Mouse (Mus musculus) neural tube, embryonic 10.5 days (tissue): Measurements from ENCODE around the gene Baat.
A peak's percentile ranks its signal among the peaks of the same experiment; 100 is the strongest.
"Not testable (repeated sequence)": the region's sequence is repeated elsewhere in the genome, so short reads cannot be mapped to it uniquely, and the experiment has no call there.

Source experiments
- DNase-seq: peaks from one replicate; pipeline ENCODE4 v3.0.0-alpha.2; 2017; ENCODE audit warnings: low spot score; ENCODE audit errors: extremely low spot score

The Baat gene

GRCm38 (mm10) chr4:49506386-49506785 lies at the start of gene Baat:
Gene Baat, minus strand, starts transcription at chr4:49506557.
- DNase-seq: no peak

DNA sequence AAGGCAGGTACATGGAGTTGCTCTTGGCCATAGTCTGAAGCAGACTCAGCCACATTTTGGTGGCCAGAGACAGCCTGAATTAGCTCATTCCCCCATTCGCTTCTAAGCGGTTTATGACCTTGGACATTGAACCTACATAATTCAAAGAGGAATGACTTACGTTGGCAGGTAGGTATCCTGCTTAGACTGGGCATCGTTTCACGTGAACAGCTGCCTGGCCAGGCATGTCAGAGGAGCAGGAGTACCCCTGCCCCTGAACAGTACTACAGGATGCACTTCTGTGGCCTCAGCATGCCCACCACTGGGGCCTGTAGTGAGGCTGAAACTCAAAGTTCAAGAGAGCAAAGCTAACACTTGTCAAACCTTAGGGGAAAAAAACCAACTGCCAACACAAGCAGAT lies 47.0 kb upstream of the Baat start:
- no peak for DNase-seq

DNA sequence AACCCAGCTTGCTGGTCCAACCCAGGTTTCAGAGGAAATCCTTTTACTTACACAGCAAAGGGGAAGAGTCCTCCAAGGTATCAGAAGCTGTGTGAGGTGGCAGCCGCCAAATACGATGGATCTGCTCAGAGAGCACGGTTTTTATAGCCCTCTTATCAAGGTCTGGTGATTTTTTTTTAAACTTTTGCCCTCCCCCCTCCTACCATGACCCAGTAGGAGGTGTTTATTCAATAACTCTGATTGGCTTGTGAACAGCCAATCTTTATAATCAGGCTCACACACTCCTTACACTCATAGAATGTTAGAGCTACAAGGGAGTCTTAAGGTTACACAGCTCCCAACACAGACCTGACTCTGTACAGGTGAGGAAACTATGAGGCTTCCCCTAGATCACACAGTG lies 43.0 kb upstream of the Baat start, which contains the start of gene Aldob:
Gene Aldob, minus strand, starts transcription at position 164 of the 400 bp plus-strand sequence.
- DNase-seq: no peak

GRCm38 (mm10) chr4:49547544-49548219 lies 41.3 kb upstream of the Baat start:
- DNase-seq: no peak

DNA sequence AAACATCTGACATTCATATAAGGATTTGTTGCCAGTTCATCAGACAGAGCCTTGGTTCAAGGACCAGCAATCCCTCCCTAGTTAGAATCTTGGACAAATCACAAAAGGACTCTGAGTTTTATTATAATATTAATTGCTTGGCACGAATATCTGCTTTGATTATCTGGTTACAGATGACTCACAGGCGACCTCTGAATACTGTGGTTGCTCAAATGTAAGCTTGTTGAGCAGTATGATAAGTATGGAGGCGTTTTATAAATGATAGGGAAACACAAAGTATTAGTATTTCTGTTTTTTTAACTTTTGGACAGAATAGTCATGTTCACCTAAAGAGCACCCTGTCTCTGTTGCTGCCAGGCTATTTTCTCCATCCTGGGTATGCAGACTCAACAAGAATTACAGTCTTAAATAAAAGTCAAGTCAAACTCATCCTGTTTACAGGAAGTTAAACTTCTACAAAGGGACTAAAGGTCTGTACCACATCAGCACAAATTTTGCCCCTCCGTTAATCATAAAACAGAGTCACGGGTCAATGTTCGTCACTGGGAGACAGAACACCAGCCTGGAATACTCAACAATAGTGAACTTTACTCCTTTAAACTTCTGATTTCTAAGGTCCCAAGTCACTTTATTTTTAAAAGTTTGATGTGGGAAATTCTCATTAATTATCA lies 40.7 kb upstream of the Baat start:
- DNase-seq: no peak

DNA sequence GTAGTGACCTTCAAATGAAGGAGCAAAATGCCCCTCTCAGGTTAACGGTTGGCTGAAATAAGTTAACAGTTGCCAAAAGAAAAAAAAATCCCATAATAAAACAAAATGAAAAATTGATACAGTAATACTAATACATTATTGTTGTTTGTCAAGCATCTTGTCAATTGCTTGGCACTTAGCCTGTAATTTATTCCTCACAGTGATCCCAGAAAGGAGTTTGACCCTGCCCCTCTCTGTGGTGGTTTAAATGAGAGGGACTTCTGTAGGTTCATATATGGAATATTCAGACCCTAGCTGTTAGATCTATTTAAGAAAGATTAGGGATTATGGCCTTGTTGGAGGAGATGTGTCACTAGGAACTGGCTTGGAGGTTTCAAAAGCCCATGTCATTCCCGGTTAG lies 39.7 kb upstream of the Baat start:
- no peak for DNase-seq

DNA sequence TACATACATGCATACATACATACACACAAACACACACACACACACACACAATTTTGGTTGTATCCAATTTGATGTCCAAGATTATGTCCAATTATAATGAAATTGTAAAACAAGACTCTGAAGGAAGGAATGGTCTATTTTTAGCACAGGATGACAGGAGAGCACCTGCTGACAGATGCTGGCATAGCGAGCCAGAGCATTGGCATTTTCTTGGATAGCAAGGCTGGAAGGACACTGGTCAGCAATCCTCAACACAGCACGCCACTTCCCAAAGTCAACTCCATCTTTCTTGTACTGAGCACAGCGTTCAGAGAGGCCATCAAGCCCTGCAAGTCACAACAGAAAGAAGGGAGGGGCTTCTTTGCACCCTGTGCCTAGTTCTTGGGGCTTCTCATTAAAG lies 34.6 kb upstream of the Baat start:
- DNase-seq: no peak

GRCm38 (mm10) chr4:49539665-49540064 lies 33.3 kb upstream of the Baat start:
- DNase-seq: no peak

DNA sequence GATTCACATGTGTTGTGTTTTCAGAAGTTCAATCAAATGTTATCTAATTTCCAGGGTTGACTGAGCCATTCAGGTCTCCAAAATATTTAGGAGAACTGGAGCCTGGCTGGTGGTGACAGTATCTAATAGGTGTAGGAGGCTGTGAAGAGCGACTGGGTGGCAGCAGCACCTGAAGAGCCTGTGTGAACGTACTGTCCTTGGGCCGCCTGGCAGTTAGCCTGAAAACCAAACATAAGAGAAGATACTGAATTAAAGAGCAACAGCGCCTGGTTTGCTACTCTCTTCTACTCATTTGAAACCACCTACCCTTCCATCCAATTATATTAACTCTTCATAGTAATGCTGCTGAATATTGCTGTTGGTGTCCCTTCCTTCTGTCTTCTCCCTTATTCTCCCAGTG lies 30.3 kb upstream of the Baat start:
- no peak for DNase-seq

DNA sequence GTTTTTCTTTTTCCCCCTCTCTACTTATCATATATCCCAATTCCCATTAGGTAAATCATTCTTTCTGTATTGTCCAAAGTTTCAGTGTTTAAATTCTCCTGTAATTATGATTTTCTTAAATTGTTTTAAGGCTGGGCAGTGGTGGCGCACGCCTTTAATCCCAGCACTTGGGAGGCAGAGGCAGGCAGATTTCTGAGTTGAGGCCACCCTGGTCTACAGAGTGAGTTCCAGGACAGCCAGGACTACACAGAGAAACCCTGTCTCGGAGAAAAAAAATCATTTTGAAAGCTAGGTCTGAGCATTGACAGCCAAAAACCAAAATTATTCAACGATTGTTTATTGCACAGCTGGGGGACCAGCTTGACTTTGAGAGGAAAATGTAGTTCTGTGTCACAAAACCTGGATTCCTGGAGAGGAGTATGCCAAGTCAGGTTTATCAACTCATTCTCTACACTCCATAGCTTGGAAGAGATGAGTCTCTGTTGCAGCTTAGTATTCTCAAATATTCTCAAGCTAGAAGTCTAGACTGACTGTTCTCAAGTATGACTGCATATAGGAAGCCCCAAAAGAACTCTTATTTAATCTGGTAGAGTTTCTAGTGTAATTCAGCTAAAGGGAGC lies 29.4 kb upstream of the Baat start:
- DNase-seq: no peak

DNA sequence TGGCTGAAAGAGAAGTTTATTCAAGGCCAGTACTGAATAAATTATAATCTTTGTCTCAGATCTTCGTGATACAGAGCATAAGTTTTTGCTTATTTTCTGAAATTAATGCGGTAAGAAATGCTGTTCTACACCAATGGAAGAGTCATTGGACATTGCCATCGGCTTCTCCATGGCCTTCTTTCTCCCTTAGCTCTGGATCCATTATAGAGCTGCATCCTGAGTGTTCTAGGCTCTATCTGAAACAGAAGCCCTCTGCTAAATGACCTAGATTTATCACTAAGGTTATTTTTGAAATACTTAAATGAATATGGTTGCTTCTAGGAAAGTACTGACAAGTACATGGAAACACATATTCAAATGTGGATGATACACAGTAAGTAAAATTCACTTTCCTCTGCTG lies 28.7 kb upstream of the Baat start:
- no peak for DNase-seq

GRCm38 (mm10) chr4:49522576-49522975 lies 16.2 kb upstream of the Baat start:
- DNase-seq: no peak

DNA sequence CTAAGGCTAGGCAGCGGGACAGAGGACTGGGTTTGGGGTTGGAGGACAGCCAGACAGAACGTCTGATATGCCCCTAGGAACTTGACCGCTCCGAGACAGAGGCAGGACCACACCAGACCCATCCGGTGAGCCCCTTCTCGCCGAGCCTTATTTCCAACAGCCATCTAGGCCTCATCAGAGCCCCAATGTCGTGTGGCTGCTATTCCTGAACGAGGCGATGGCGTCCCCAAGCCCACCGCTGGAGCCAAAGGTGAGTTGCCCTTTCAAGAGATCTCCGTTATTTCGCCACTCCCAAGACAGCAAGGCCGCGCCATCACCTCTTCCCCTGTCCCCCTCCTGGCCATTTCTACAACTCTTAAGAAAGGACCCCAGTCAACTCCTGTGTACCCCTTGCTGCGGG lies 15.0 kb upstream of the Baat start:
- no peak for DNase-seq

DNA sequence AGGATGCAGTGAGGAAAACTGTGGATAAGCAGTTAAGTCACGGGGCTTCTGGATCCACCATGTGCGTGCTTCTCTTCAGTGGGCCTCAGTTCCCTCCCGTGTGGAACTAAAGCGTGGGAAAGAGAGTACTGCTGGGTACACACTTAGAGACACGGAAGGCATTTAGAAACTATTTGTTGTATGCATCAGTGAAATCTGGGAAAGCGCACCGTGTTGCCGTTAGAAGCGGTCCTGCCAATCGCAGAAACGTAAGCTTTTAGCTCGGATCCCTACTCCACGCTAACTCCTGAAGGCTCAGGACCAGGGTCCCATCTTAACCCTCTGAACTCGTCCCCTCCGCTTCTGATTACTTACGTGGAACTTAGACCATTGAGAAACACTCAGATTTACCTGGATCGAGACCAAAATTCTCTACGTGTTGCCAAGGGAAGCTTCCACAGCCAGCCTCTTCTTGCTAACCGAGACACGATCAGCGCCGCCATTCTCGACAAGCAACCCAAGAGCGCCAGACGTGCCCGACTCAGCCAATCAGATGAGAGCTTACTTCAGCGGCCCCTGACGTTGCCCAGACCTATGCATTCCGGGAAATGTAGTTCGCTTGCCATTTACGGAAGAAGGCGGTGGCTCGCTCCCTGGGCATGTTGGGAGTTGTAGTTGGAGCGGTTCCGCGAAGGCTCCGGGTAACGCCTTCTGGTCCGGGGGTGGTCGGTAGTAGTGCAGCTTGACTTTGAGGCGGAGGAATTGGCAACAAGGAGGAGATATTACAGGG lies 14.4 kb upstream of the Baat start, which contains the start of the genes Mrpl50 and Zfp189:
Gene Mrpl50, minus strand, starts transcription at position 522 of the 769 bp plus-strand sequence.
Gene Zfp189, plus strand, starts transcription at position 605 of the 769 bp plus-strand sequence.
- DNase-seq: peak; percentile 88

GRCm38 (mm10) chr4:49519476-49519875 lies 13.1 kb upstream of the Baat start:
- no peak for DNase-seq

DNA sequence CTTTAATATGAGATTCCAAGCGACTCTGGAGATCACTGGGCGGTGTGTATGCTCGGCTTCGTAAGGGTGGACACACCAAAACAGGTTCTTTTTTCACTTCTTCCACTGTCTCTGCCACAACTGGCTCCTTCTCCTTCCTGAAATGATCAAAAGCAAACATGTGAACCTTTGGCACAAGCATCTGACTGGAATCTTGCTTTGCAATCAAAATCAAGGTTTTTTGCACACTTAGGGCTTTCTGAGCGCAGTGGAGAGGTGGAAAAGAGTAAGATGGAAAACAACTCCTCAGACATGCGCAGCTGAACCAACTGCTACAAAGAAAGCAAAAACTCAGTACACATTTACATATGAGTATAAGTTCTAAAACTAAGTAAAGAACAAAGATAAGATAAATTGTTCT lies 8.1 kb upstream of the Baat start:
- DNase-seq: no peak

GRCm38 (mm10) chr4:49512636-49513035 lies 6.3 kb upstream of the Baat start:
- no peak for DNase-seq

GRCm38 (mm10) chr4:49510236-49510835 lies 4.0 kb upstream of the Baat start:
- DNase-seq: not testable (repeated sequence)

DNA sequence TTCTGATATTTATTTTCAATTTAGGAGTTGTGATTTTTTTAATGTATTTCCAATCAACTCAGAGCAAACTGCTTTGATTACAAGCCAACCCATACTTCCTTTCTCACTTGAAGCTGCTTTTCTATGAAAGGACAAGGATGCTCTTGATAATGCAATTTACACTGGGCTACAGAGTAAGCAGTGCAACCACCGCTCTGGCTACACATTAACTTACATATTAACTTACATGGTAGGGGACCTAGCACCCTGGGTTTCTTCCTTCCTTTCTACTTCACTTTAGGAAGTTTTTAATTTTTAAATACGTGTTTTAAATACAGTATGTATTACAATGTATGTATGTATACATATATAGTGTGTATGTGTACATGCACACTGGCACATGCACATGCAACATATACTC lies 2.8 kb upstream of the Baat start:
- DNase-seq: no peak

DNA sequence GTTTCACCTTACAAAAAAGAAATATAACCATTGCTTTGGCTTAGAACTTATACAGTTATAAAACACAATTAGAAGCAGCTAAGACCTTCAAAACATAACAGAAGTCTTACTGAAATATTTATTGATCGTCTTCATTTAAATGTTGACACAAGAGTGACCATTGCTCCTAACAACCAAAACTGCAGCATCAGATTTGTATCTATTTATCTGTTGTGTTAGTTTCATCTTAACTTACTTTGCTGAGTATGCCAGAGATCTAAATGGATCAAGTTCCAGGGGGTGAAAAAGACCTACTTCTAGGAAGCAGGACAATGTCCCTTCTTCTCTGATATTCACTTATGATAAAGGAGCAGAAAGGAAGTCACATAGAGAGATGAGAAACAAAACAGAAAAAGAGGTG lies 2.8 kb downstream of the Baat start:
- DNase-seq: no peak

DNA sequence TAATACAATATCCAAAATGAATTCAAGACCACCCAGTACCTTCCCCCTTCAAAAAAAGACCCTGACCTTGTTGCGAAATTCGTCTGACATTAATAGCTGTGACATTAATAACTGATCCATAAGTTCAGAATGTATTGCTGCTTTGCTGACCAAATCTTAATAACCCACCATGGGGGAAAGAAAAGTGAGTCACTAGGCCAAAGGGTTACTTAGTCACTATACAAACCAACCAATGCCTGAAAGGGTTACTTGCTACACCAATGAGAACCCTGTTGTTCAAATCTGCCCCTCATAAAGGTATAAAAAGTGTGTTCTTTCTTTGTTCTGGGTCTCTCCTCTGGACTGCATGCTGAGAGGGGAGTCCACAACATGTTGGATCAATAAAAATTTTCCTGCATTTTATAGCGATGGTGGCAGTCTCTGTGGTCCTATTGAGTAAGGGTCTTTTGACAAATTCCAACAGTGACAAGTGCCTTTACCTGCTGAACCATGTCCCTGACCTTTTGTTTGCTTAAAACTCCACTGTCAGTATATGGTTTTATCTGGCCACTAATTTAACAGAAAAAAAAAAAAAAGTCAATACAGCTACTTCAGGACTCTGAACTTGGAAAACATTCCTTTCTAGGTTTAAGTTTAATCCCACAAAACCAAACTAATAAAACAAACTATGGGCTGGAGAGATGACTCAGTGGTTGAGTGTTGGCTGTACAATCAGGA lies 20.3 kb downstream of the Baat start:
- DNase-seq: not testable (repeated sequence)
